Mouse (Mus musculus) ES-Bruce4 (cell line): Measurements from ENCODE around the gene Chrnd.
A peak's percentile ranks its signal among the peaks of the same experiment; 100 is the strongest.

Experiments
- CTCF ChIP-seq: IDR thresholded peaks from one replicate; pipeline ENCODE4 v1.8.1; 2011; ENCODE audit warnings: low read depth, low read length
- EP300 ChIP-seq: IDR thresholded peaks from 2 replicates; pipeline ENCODE4 v1.6.1; 2011; ENCODE audit warnings: low read depth, low read length; ENCODE audit not compliant: insufficient read depth
- POLR2A ChIP-seq: IDR thresholded peaks from one replicate; pipeline ENCODE4 v1.8.1; 2011; ENCODE audit warnings: low read length; ENCODE audit not compliant: insufficient read depth

- TF ChIP-seq POLR2A (no peak), EP300 (peak; percentile 68; the same call in 1 of the 2 replicates), CTCF (no peak)
Observed at GRCm38 (mm10) chr1:87225739-87226138, 35.3 kb downstream of the Chrnd start.
